Mouse (Mus musculus): Measurements from ENCODE around the gene Met. TPM values are rescaled to one million over a fixed set of nuclear protein-coding genes. Genes with fewer than 3 reads are reported as not detected.

The Met gene
- total RNA-seq, 4 experiments from 2014 or later = 1.1 to 2.5 (median 1.7) TPM

GRCm38 (mm10) chr6:17548786-17549185, 85.2 kb downstream of the Met start:
- DNase-seq (ENCODE audit: low spot score) = no peak

- DNase-seq (ENCODE audit: low spot score) = no peak
Observed at GRCm38 (mm10) chr6:17549645-17550044, 86.0 kb downstream of the Met start.

GRCm38 (mm10) chr6:17554263-17554662, 90.7 kb downstream of the Met start:
- DNase-seq (ENCODE audit: low spot score) = no peak

- DNase-seq (ENCODE audit: low spot score) = no peak
Observed at GRCm38 (mm10) chr6:17554757-17555156, 91.2 kb downstream of the Met start.

GRCm38 (mm10) chr6:17555719-17556118, 92.1 kb downstream of the Met start:
- no peak for DNase-seq (ENCODE audit: low spot score)

- DNase-seq (ENCODE audit: low spot score) = no peak
Observed at GRCm38 (mm10) chr6:17559657-17560056, 96.1 kb downstream of the Met start.

GRCm38 (mm10) chr6:17561347-17561746, 97.7 kb downstream of the Met start:
- no peak for DNase-seq (ENCODE audit: low spot score)

GRCm38 (mm10) chr6:17561886-17562285, 98.3 kb downstream of the Met start:
- no peak for DNase-seq (ENCODE audit: low spot score)

- no peak for DNase-seq (ENCODE audit: low spot score)
Observed at GRCm38 (mm10) chr6:17562472-17563088, 99.0 kb downstream of the Met start.

- no peak for DNase-seq (ENCODE audit: low spot score)
Observed at GRCm38 (mm10) chr6:17568702-17569352, 105.2 kb downstream of the Met start.

GRCm38 (mm10) chr6:17573227-17573626, 109.6 kb downstream of the Met start:
- no peak for DNase-seq (ENCODE audit: low spot score)

GRCm38 (mm10) chr6:17573732-17574131, 110.1 kb downstream of the Met start:
- DNase-seq (ENCODE audit: low spot score) = no peak

GRCm38 (mm10) chr6:17578092-17578760, 114.6 kb downstream of the Met start:
- no peak for DNase-seq (ENCODE audit: low spot score)

GRCm38 (mm10) chr6:17580349-17580748, 116.7 kb downstream of the Met start:
- no peak for DNase-seq (ENCODE audit: low spot score)

GRCm38 (mm10) chr6:17583982-17584381, 120.4 kb downstream of the Met start:
- peak; percentile 45 for DNase-seq (ENCODE audit: low spot score)

GRCm38 (mm10) chr6:17589049-17589952, 125.7 kb downstream of the Met start:
- peak; percentile 79 for DNase-seq (ENCODE audit: low spot score)

- DNase-seq (ENCODE audit: low spot score) = no peak
Observed at GRCm38 (mm10) chr6:17589953-17590627, 126.5 kb downstream of the Met start.

- DNase-seq (ENCODE audit: low spot score) = no peak
Observed at GRCm38 (mm10) chr6:17593971-17594370, 130.4 kb downstream of the Met start.

- no peak for DNase-seq (ENCODE audit: low spot score)
Observed at GRCm38 (mm10) chr6:17595712-17596462, 132.3 kb downstream of the Met start.

- DNase-seq (ENCODE audit: low spot score) = no peak
Observed at GRCm38 (mm10) chr6:17599373-17599772, 135.8 kb downstream of the Met start.

GRCm38 (mm10) chr6:17601526-17601925, 137.9 kb downstream of the Met start:
- DNase-seq (ENCODE audit: low spot score) = no peak
